Mouse (Mus musculus) neural tube, postnatal 0 days (tissue): ENCODE data around the gene Grin2d. TPM values are rescaled to one million over a fixed set of nuclear protein-coding genes. Genes with fewer than 3 reads are reported as not detected.

Source experiments
- polyA plus RNA-seq: library from polyadenylated mRNA; unstranded; fragments of >200 nt; fragmentation: Nextera tagmentation; extraction: Ambion mirVana; gene quantifications from 2 replicates; pipeline ENCODE4 v1.2.1, GENCODE M21; 2015

The Grin2d gene
- polyA plus RNA-seq, result 7.6 and 9.0 TPM in 2 replicates

DNA sequence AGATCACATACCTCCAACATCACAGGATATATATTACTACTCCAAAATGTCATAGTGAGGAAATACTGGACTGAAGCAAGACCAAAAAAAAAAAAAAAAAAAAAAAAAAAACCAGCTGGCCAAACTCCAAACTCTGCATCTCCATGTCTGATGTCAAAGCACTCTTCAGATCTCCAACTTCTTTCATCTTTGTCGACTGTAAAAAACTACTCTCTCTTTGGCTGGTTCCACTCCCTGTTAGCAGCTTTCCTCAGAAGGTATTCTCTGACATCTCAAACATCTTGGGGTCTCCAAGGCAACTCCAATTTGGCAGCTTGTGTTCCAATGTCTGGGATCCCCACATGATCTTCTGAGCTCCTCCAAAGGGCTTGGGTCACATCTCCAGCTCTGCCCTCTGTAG lies at the start of gene Grin2d:
Grin2d (minus strand) TSS at position 101 of the 400 bp plus-strand sequence.

GRCm38 (mm10) chr7:45923762-45924428 lies 45.7 kb upstream of the Grin2d start, which contains the start of gene Ccdc114:
Gene Ccdc114 (plus strand): TSS chr7:45924072.

DNA sequence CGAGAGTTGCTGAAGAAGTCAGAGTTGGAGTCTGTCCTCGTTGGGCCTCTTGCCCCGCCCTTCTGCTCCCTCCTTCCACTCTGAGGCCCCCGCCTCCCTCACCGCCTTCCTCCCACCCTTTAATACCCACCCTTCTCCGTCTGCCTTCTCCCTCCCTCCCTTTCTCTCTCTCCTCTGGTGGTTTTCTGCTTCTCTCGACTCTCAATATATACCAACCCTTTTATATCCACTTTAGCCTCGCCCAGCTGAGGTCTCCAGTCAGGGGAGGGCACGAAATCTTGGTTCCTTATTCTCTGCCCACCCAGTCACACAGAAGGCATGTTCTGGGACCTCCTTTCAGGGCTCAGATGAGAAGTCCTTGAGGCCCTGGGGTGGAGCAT lies 43.1 kb upstream of the Grin2d start, which contains the start of gene Emp3:
Emp3 (minus strand) TSS at position 163 of the 380 bp plus-strand sequence.

DNA sequence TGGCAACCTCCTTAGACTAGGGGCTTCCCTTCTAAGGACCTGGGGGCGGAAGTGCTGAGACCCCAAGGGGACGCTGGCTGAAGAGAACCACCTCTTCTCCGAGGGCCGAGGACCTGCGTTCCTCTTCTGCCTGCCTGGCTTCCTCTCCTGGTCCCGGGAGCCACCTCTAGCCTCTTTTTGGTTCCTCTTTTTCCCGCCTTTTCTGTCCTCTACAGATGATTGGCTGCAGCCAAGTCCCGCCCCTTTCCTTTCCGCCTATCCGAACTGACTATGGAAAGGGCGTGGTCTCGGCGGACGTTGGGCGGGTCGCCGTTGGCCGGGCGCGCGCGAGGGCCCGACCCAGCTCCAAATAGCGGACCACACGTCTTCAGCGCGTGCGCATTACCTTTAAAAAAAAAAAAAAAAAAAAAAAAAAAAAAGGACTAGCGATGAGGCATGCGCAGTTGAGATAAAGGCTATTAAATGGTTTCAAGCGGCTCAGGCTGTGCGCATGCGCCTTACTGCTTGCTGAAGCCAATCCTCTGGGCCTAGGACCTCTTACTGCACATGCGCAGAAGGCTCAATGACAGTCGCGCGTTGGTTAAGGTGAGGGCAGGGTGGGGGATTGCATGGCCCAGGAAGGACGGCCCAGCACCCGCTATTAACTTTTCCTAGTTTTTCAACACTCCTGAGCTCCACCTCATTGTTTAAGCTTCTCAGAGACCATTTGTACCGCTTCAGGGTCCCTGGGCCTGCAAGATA lies 18.5 kb upstream of the Grin2d start, which contains the start of the genes Syngr4 and Tmem143:
Syngr4 (minus strand) TSS at position 198 of the 741 bp plus-strand sequence.
Tmem143 (plus strand) TSS at position 425 of the 741 bp plus-strand sequence.

GRCm38 (mm10) chr7:45872624-45873023 lies 5.6 kb downstream of the Grin2d start, which contains the start of gene Kdelr1:
Gene Kdelr1 (plus strand): TSS chr7:45872772.

DNA sequence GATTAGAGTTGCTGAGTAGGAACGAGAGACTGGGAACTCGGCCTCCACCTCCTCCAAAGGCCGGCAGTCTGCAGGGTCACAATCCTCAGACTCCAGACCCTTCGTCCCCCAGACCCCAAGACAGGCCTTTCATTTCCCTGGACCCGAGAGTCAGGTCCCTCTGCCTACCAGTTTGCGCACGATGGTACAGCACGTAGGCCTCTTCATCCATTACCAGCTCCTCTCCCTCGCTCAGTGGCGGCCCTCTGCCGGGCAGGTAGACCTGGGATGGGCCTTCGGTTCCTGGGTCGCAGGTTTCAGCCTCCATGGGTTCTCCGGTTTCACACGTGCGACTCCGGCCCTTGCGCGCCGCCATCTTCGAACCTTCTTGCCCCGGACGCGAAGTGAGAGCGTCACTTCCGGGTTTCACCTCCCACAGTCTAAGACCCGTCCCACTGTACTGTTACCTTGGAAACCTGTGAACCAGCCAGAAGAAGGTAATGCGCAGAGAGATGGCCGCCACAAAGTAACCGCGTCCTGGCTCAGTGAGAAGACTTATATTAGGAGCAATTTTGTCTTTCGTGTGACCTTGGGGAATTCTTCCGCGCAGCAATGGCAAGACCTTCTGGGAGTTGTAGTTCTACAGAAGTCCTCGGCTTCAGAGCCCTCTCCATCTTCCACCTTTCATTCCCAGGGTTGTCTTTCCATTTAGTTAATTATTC lies 47.6 kb downstream of the Grin2d start, which contains the start of gene Grwd1:
Grwd1 (minus strand) TSS at position 518 of the 701 bp plus-strand sequence.

DNA sequence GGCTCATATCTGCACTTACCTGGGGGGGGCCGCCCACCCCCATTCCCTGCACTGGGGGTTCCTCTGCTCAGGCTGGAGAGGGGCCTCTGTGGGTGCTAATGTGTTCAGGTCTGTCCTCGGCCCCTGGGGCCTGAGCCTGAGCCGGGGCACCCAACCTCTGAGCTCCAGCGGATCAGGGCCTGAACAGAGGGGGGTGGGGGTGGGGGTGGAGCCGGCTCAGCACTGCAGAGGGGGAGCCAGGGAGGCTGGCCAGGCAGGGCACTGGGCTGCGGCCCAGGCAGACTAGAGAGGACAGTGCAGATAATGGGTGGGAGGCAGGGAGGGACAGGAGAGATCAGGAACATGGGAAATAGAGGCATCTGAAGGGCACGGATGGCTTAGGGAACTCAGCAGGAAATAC lies 53.6 kb downstream of the Grin2d start, which contains the start of gene Kcnj14:
Kcnj14 (minus strand) TSS at position 185 of the 400 bp plus-strand sequence.

GRCm38 (mm10) chr7:45813787-45814779 lies 64.1 kb downstream of the Grin2d start, which contains the start of gene Cyth2:
Gene Cyth2 (minus strand): TSS chr7:45814581.

GRCm38 (mm10) chr7:45784524-45785372 lies 93.4 kb downstream of the Grin2d start, which contains the start of gene Sult2b1:
Gene Sult2b1 (minus strand): TSS chr7:45784669.

GRCm38 (mm10) chr7:45783511-45784091 lies 94.6 kb downstream of the Grin2d start, which contains the start of gene Lmtk3:
Gene Lmtk3 (plus strand): TSS chr7:45783738.

Other genes with a start within 250 kb of the Grin2d start
- 4.5 and 5.3 TPM in 2 replicates for gene Mamstr, start 238.4 kb downstream of the Grin2d start, polyA plus RNA-seq
- gene Fut2, start 212.0 kb downstream of the Grin2d start, polyA plus RNA-seq, result 0.10 and 0.12 TPM in 2 replicates
- 1.4 and 1.6 TPM in 2 replicates for gene Ntn5, start 194.4 kb downstream of the Grin2d start, polyA plus RNA-seq
- 0.45 and 0.58 TPM in 2 replicates for gene Sec1, start 184.0 kb downstream of the Grin2d start, polyA plus RNA-seq
- gene Car11, start 178.5 kb downstream of the Grin2d start, polyA plus RNA-seq, result 92.0 and 100.0 TPM in 2 replicates
- 6.3 and 8.5 TPM in 2 replicates for gene Dbp, start 173.3 kb downstream of the Grin2d start, polyA plus RNA-seq
- gene Rpl18, start 162.9 kb downstream of the Grin2d start, polyA plus RNA-seq, result 516 and 551 TPM in 2 replicates
- 18.9 and 20.8 TPM in 2 replicates for gene Sphk2, start 160.4 kb downstream of the Grin2d start, polyA plus RNA-seq
- gene Fam83e, start 157.2 kb downstream of the Grin2d start, polyA plus RNA-seq, result 0.14 TPM in 1 of 2 replicates, not detected in the other
- not detected in 2 replicates for gene Spaca4, start 152.6 kb downstream of the Grin2d start, polyA plus RNA-seq
- 19.1 and 20.2 TPM in 2 replicates for gene Lmtk3, start 94.6 kb downstream of the Grin2d start, polyA plus RNA-seq
- gene Sult2b1, start 93.7 kb downstream of the Grin2d start, polyA plus RNA-seq, result 9.0 and 9.5 TPM in 2 replicates
- 202 and 212 TPM in 2 replicates for gene Cyth2, start 63.8 kb downstream of the Grin2d start, polyA plus RNA-seq
- 2.1 and 2.3 TPM in 2 replicates for gene Kcnj14, start 53.6 kb downstream of the Grin2d start, polyA plus RNA-seq
- 41.4 and 43.8 TPM in 2 replicates for gene Grwd1, start 47.4 kb downstream of the Grin2d start, polyA plus RNA-seq
- 51.6 and 60.3 TPM in 2 replicates for gene Kdelr1, start 5.6 kb downstream of the Grin2d start, polyA plus RNA-seq
- gene Syngr4, start 18.3 kb upstream of the Grin2d start, polyA plus RNA-seq, result 0.34 TPM in 1 of 2 replicates, not detected in the other
- gene Tmem143, start 18.6 kb upstream of the Grin2d start, polyA plus RNA-seq, result 7.3 and 8.2 TPM in 2 replicates
- gene Emp3, start 43.0 kb upstream of the Grin2d start, polyA plus RNA-seq, result 56.9 and 74.0 TPM in 2 replicates
- 6.9 and 7.0 TPM in 2 replicates for gene Ccdc114, start 45.7 kb upstream of the Grin2d start, polyA plus RNA-seq
- gene Abcc6, start 151.9 kb upstream of the Grin2d start, polyA plus RNA-seq, result 0.41 and 0.76 TPM in 2 replicates
- gene Nomo1, start 155.3 kb upstream of the Grin2d start, polyA plus RNA-seq, result 36.7 and 41.6 TPM in 2 replicates
- 2.6 and 3.5 TPM in 2 replicates for gene Kcnj11, start 222.4 kb upstream of the Grin2d start, polyA plus RNA-seq